Mouse (Mus musculus) kidney, embryonic 14.5 days (tissue): ENCODE measurements around the gene Ctsf. TPM values are rescaled to one million over a fixed set of nuclear protein-coding genes. Genes with fewer than 3 reads are reported as not detected.

Experiments used
- ATAC-seq: fragments of 200-750 bp; cut with Nextera tagmentation; 2 replicates; pipeline ENCODE4 v1.8.0; 2017; ENCODE audit warnings: moderate number of reproducible peaks, mild to moderate bottlenecking, moderate TSS enrichment, moderate library complexity; ENCODE audit not compliant: low FRiP score, low TSS enrichment
- H3K27ac ChIP-seq: fragments of 300-500 bp; sonication (generic); 2 replicates; pipeline ENCODE4 v1.5.1; 2014; ENCODE audit warnings: low read depth, mild to moderate bottlenecking, low read length, moderate library complexity, mixed read lengths
- H3K27me3 ChIP-seq: fragments of 300-500 bp; sonication (generic); 2 replicates; pipeline ENCODE4 v1.6.1; 2014; ENCODE audit warnings: mild to moderate bottlenecking, low read length; ENCODE audit not compliant: control insufficient read depth, insufficient read depth
- H3K36me3 ChIP-seq: fragments of 300-500 bp; sonication (generic); 2 replicates; pipeline ENCODE4 v1.6.1; 2014; ENCODE audit warnings: low read length, mixed read lengths; ENCODE audit not compliant: control insufficient read depth, insufficient read depth
- H3K4me1 ChIP-seq: fragments of 300-500 bp; sonication (generic); 2 replicates; pipeline ENCODE4 v1.6.1; 2014; ENCODE audit warnings: low read length, mixed read lengths; ENCODE audit not compliant: control insufficient read depth, insufficient read depth
- H3K4me2 ChIP-seq: fragments of 300-500 bp; sonication (generic); replicated peaks from 2 replicates; pipeline ENCODE4 v1.6.1; 2014; ENCODE audit warnings: low read depth, mild to moderate bottlenecking, low read length
- H3K4me3 ChIP-seq: fragments of 300-500 bp; sonication (generic); 2 replicates; pipeline ENCODE4 v1.5.1; 2014; ENCODE audit warnings: mild to moderate bottlenecking, low read length
- H3K9ac ChIP-seq: fragments of 300-500 bp; sonication (generic); 2 replicates; pipeline ENCODE4 v1.6.1; 2014; ENCODE audit warnings: low read depth, mild to moderate bottlenecking, low read length, moderate library complexity
- H3K9me3 ChIP-seq: fragments of 300-500 bp; sonication (generic); 2 replicates; pipeline ENCODE4 v1.6.1; 2016; ENCODE audit warnings: low read length; ENCODE audit not compliant: control insufficient read depth
- WGBS: fragments of 180-500 bp; shearing (Covaris S2); extraction: QIAGEN DNeasy Blood & Tissue Kit; methylation state at CpG from one replicate; pipeline ENCODE4 v1.1.7; 2014; 5-methylcytosine and 5-hydroxymethylcytosine counted together
- polyA plus RNA-seq: library from polyadenylated mRNA; unstranded; fragments of >200 nt; fragmentation: Nextera tagmentation; extraction: Ambion mirVana; gene quantifications from 2 replicates; pipeline ENCODE4 v1.2.1, GENCODE M21; 2014

Ctsf gene
- polyA plus RNA-seq, 1 experiment from 2014 or later: 43.6 TPM

- peaks cover 9% of the 10 kb centered on the region for H3K27me3 ChIP-seq
- H3K9me3 ChIP-seq: no peaks in the 10 kb centered on the region
- H3K4me3 ChIP-seq: no peak overlapping the region
- no peaks in the 10 kb centered on the region for H3K36me3 ChIP-seq
- H3K4me2 ChIP-seq: no peak overlapping the region
- no peak overlapping the region for H3K9ac ChIP-seq
- WGBS: 84% methylated on average over 9 of the region's 9 CpGs
- H3K27ac ChIP-seq: no peak overlapping the region
- H3K4me1 ChIP-seq: 0 out of 2 replicates have a peak, but pooled peaks cover 7% of the 10 kb centered on the region
- ATAC-seq: no peak
Observed at GRCm38 (mm10) chr19:4840848-4841247, 14.1 kb upstream of the Ctsf start.

DNA sequence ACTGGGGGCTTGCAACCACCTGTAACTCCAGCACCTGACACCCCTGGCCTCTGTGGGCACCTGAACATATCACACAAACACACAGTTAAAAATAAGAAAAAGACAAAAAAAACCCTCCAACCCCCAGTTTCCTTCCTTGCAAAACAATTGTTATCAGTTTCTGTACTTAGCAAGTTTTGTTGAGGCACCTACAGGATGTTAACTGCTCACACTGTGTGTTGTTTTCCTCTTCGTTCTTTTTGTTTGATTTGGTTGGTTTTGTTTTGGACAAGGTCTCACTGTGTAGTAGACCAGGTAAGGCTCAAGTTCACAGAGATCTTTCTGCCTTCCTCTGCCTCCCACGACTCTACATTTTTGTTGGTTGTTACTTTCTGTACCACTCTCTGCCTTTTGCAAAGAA lies 12.3 kb upstream of the Ctsf start:
- Histone ChIP-seq H3K4me1 (0 out of 2 replicates have a peak, but pooled peaks cover 7% of the 10 kb centered on the region), H3K9ac (no peak overlapping the region), H3K4me2 (no peak overlapping the region), H3K4me3 (no peak overlapping the region), H3K9me3 (no peaks in the 10 kb centered on the region), H3K27ac (no peak overlapping the region), H3K36me3 (no peaks in the 10 kb centered on the region), H3K27me3 (peaks cover 9% of the 10 kb centered on the region)
- WGBS: 70% methylated on average over 2 of the region's 2 CpGs
- ATAC-seq: no peak

DNA sequence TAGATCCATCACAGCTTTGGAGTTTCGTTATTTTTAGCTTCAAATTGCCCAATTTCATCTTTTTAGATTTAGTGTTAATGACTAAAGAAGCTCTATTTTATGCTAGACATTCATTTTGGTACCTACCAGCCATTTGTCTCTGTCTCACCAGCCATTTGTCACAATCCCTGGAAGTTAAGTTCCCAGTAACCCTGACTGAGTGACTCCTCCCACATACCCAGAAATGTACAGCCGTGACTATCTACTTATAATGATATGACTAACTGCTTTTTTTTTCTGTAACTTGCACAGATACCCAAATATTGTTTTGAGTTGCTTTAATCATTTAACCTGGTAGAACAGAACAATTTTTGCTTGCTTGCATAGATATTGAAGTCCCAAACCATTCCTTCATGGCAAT lies 9.1 kb upstream of the Ctsf start:
- no peaks in the 10 kb centered on the region for H3K36me3 ChIP-seq
- no peak overlapping the region for H3K27ac ChIP-seq
- no peaks in the 10 kb centered on the region for H3K9me3 ChIP-seq
- H3K4me2 ChIP-seq: no peak overlapping the region
- H3K27me3 ChIP-seq: no peaks in the 10 kb centered on the region; the same call in 1 of the 2 replicates
- 55% methylated on average over 2 of the region's 2 CpGs for WGBS
- no peak overlapping the region for H3K9ac ChIP-seq
- H3K4me1 ChIP-seq: no peaks in the 10 kb centered on the region
- H3K4me3 ChIP-seq: no peak overlapping the region
- no peak for ATAC-seq

GRCm38 (mm10) chr19:4847490-4847889 lies 7.4 kb upstream of the Ctsf start:
- no peak overlapping the region for H3K27ac ChIP-seq

DNA sequence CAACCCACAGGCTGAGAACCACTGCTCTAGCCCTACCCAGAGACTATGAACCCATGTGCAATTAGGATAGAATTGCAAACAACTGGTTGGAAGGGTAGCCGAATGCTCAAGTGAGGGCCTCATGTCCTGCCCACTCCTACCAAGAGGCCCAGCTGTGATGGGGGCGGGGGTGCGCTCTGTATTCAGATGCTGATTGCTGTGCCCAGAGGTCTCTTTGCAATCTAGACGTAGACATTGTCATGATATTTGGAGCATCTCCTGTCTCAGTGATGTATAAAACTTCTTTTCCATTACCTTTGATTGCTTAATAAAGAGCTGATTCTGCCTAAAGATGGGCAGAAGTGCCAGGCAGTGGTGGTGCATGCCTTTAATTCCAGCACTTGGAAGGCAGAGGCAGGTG lies 5.1 kb upstream of the Ctsf start:
- Histone ChIP-seq H3K9me3 (no peaks in the 10 kb centered on the region), H3K4me2 (no peak overlapping the region), H3K4me1 (peaks cover 3% of the 10 kb centered on the region; the same call in 1 of the 2 replicates), H3K4me3 (no peak overlapping the region), H3K36me3 (no peaks in the 10 kb centered on the region), H3K27me3 (no peaks in the 10 kb centered on the region), H3K27ac (no peak overlapping the region), H3K9ac (no peak overlapping the region)
- no peak for ATAC-seq
- 48% methylated on average over 4 of the region's 4 CpGs for WGBS

More at GRCm38 (mm10) chr19:4847490-4847889, 7.4 kb upstream of the Ctsf start:
- Histone ChIP-seq H3K9ac (no peak overlapping the region), H3K36me3 (no peaks in the 10 kb centered on the region), H3K9me3 (no peaks in the 10 kb centered on the region), H3K4me3 (no peak overlapping the region), H3K27me3 (no peaks in the 10 kb centered on the region), H3K4me2 (no peak overlapping the region), H3K4me1 (no peaks in the 10 kb centered on the region)
- ATAC-seq: no peak
- WGBS: 35% methylated on average over 7 of the region's 7 CpGs

- WGBS: 54% methylated on average over 5 of the region's 5 CpGs
- H3K4me2 ChIP-seq: no peak overlapping the region
Observed at GRCm38 (mm10) chr19:4850281-4850680, 4.6 kb upstream of the Ctsf start.

DNA sequence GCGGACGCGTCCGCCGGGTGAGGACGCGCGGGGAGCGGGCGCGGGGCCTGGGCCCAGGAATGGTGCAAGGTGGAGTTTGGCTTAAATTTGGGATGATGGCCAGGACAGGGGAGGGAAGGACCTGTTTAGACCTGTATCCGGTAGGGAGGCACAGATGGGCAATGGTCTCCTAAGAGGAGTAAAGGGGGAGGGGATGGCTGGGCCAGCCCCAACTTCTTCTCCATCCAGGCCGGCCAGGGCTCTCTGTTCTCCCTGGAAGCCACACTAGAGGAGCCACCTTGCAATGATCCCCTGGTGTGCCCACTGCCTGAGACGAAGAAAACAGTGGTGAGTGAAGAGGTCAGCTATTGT lies 515 bp downstream of the Ctsf start:
- 3% methylated on average over 14 of the region's 14 CpGs for WGBS
- peak overlapping the region; percentile 51 for H3K4me3 ChIP-seq
- H3K9ac ChIP-seq: peak overlapping the region; percentile 71
- H3K36me3 ChIP-seq: no peaks in the 10 kb centered on the region
- peak; percentile 71 for ATAC-seq
- no peaks in the 10 kb centered on the region for H3K27me3 ChIP-seq
- no peaks in the 10 kb centered on the region for H3K9me3 ChIP-seq
- H3K27ac ChIP-seq: no peak overlapping the region
- peaks cover 3% of the 10 kb centered on the region; the same call in 1 of the 2 replicates for H3K4me1 ChIP-seq
- H3K4me2 ChIP-seq: peak overlapping the region; percentile 82

More at GRCm38 (mm10) chr19:4850281-4850680, 4.6 kb upstream of the Ctsf start:
- H3K27me3 ChIP-seq: no peaks in the 10 kb centered on the region
- no peaks in the 10 kb centered on the region for H3K36me3 ChIP-seq
- H3K4me3 ChIP-seq: no peak overlapping the region
- peaks cover 3% of the 10 kb centered on the region; the same call in 1 of the 2 replicates for H3K4me1 ChIP-seq
- no peaks in the 10 kb centered on the region for H3K9me3 ChIP-seq
- no peak overlapping the region for H3K27ac ChIP-seq
- H3K9ac ChIP-seq: no peak overlapping the region
- ATAC-seq: no peak

- Histone ChIP-seq H3K9me3 (no peaks in the 10 kb centered on the region), H3K27ac (no peak overlapping the region), H3K4me2 (peak overlapping the region; percentile 82; the same call in 1 of the 2 replicates), H3K4me3 (peak overlapping the region; percentile 51; the same call in 1 of the 2 replicates), H3K4me1 (peaks cover 3% of the 10 kb centered on the region; the same call in 1 of the 2 replicates), H3K9ac (no peak overlapping the region), H3K27me3 (no peaks in the 10 kb centered on the region), H3K36me3 (no peaks in the 10 kb centered on the region)
- no peak for ATAC-seq
- 77% methylated on average over 4 of the region's 4 CpGs for WGBS
Observed at GRCm38 (mm10) chr19:4855951-4856350, 1.0 kb downstream of the Ctsf start.

DNA sequence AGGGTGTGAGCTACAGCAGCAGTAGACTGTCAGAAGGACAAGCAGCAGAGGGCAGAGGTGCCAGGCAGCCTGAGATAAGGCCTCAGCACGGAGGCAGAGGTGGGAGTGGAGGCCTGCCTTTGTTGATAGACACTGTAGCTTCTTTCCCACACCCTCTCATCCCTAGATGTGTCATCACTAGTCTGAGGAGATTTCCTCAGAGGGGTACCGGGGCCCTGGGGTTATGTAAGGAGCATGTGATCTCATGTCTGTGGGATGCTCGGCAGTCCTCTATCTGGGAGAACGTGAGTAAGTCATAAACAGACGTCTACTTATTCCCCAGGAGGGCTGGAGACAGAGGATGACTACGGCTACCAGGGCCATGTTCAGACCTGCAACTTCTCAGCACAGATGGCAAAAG lies 4.2 kb downstream of the Ctsf start:
- no peaks in the 10 kb centered on the region for H3K27me3 ChIP-seq
- H3K4me1 ChIP-seq: peaks cover 3% of the 10 kb centered on the region; the same call in 1 of the 2 replicates
- H3K4me2 ChIP-seq: no peak overlapping the region
- ATAC-seq: no peak
- no peak overlapping the region for H3K27ac ChIP-seq
- no peaks in the 10 kb centered on the region for H3K9me3 ChIP-seq
- WGBS: 65% methylated on average over 6 of the region's 6 CpGs
- H3K4me3 ChIP-seq: no peak overlapping the region
- no peak overlapping the region for H3K9ac ChIP-seq
- H3K36me3 ChIP-seq: no peaks in the 10 kb centered on the region
